Mouse (Mus musculus) bone marrow macrophage, adult 2 months (primary cell): ENCODE data around the gene Slc7a7.

Experiments
- CTCF ChIP-seq: IDR thresholded peaks from 2 replicates; pipeline ENCODE4 v1.5.1; 2012; ENCODE audit warnings: low read depth, mild to moderate bottlenecking, low read length, moderate library complexity
- POLR2A ChIP-seq: IDR thresholded peaks from 2 replicates; pipeline ENCODE4 v1.6.1; 2012; ENCODE audit warnings: mild to moderate bottlenecking, low read depth, low read length, borderline replicate concordance

DNA sequence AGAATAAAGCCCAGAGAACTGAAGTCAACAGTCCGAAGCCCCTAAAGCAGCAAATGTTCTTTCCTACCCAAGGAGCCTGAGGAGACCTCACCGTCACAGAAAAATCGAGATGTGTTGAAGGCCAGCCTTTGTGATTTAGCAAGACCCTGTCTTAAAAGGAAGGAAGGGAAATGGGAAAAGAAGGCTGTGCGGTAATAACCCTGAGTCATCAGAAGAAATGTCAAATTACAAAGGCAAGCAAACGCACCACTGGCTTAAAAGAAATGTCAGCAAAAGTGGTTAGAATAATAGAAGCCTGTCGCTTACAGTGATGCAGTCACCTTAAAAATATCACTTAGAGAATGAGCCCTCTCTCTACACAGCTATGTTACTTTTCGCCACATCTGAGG lies 19.1 kb downstream of the Slc7a7 start:
- TF ChIP-seq POLR2A, result no peak
- no peak for TF ChIP-seq CTCF
